Comparison of ENCODE assay signal across 20 mouse cellular contexts in the genomic region with DNA sequence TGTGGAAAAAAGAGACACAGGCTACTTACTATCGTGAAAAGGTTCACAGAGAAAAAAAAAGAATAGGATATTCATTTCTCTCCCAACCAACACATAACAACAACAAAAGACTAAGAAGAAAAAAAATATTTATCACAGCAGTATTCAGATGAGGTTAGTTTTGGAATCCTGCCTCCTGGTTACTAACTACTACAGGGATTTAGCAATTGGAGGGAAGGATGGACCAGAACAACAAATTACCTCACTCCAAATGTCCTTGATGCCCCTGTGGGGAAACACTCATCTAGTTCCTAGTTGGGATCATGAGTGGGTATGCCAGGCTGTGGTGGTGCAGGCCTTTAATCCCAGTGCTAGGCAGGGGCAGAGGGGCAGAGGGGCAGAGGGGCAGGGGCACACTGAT. TPM values are rescaled to one million over a fixed set of nuclear protein-coding genes. Genes with fewer than 3 reads are reported as not detected.
DNase-seq lines count a peak whose midpoint lies in the region; ATAC-seq and TF ChIP-seq lines count a peak whose summit lies in the region.
"Had no signal": no experiment of that assay in that cellular context is flagged by ENCODE, and none has a peak within 500 bp of the region (broad histone marks: within the 10 kb centered on the region; RNA-seq: fewer than 3 reads in every experiment).

No protein-coding gene starts in this region.

- WGBS in forebrain, postnatal 0 days = 94% methylated on average over 1 of the region's 1 CpGs
- 83% methylated on average over 1 of the region's 1 CpGs for WGBS in forebrain, embryonic 16.5 days
- WGBS in kidney, embryonic 14.5 days = 95% methylated on average over 1 of the region's 1 CpGs

- no peak overlapping the region for H3K4me3 ChIP-seq in forebrain, postnatal 0 days (ENCODE audit: low read depth, low read length)
- H3K4me3 ChIP-seq in forebrain, embryonic 16.5 days (replicated peaks; ENCODE audit: low read length) = no peak overlapping the region
- no peak overlapping the region for H3K4me3 ChIP-seq in kidney, embryonic 14.5 days (ENCODE audit: low read length)
- H3K4me3 ChIP-seq: forebrain, embryonic 12.5 days; heart, adult 2 months; heart, embryonic 10.5 days; heart, embryonic 13.5 days had no signal

- H3K4me2 ChIP-seq in forebrain, postnatal 0 days (ENCODE audit: low read depth) = no peak overlapping the region
- H3K4me2 ChIP-seq in forebrain, embryonic 16.5 days (ENCODE audit: low read length) = no peak overlapping the region
- no peak overlapping the region for H3K4me2 ChIP-seq in kidney, embryonic 14.5 days (replicated peaks; ENCODE audit: low read depth, low read length)
- H3K4me2 ChIP-seq: forebrain, embryonic 12.5 days; heart, embryonic 13.5 days; hindbrain, embryonic 14.5 days had no signal

- ATAC-seq in forebrain, postnatal 0 days = no peak
- no peak for ATAC-seq in forebrain, embryonic 16.5 days
- no peak for ATAC-seq in kidney, embryonic 14.5 days (ENCODE audit: low FRiP score, low TSS enrichment)
- ATAC-seq: activated CD4-positive, CD25-positive, alpha-beta regulatory T cell, adult 4 months; hindbrain, postnatal 0 days; inflammation-experienced regulatory T-cells, adult 6 months had no signal

- H3K27me3 ChIP-seq in forebrain, postnatal 0 days (ENCODE audit: insufficient read depth, low read length) = no peaks in the 10 kb centered on the region
- H3K27me3 ChIP-seq in forebrain, embryonic 16.5 days (replicated peaks; ENCODE audit: control insufficient read depth, insufficient read depth, low read length) = no peaks in the 10 kb centered on the region
- no peaks in the 10 kb centered on the region for H3K27me3 ChIP-seq in kidney, embryonic 14.5 days (ENCODE audit: control insufficient read depth, insufficient read depth, low read length)
- H3K27me3 ChIP-seq: forebrain, embryonic 12.5 days; heart, embryonic 13.5 days had no signal

- H3K27ac ChIP-seq in forebrain, postnatal 0 days (ENCODE audit: low read depth, low read length) = peak overlapping the region; percentile 35; the same call in 1 of the 2 replicates
- no peak overlapping the region for H3K27ac ChIP-seq in forebrain, embryonic 16.5 days (ENCODE audit: low read length)
- no peak overlapping the region for H3K27ac ChIP-seq in kidney, embryonic 14.5 days (ENCODE audit: low read depth, low read length)
- H3K27ac ChIP-seq: forebrain, embryonic 12.5 days; heart, embryonic 13.5 days; hindbrain, embryonic 14.5 days; hindbrain, postnatal 0 days had no signal

- peak; percentile 35 for DNase-seq in adrenal gland, adult 2 months
- DNase-seq in adrenal gland, adult 18-20 months (ENCODE audit: low spot score in 2 of 2) = no peak
- no peak for DNase-seq in forebrain, postnatal 0 days
- no peak for DNase-seq in kidney, postnatal 10 days
- peak; percentile 58 for DNase-seq in skeletal muscle tissue, adult 2 months (ENCODE audit: low read depth, low spot score)
- DNase-seq: adrenal gland, postnatal 25 days; cerebellum, adult 9-10 months; gastrocnemius, postnatal 36 days; heart, postnatal 14 days; heart, postnatal 4 days had no signal

- no peaks in the 10 kb centered on the region for H3K9me3 ChIP-seq in forebrain, postnatal 0 days (ENCODE audit: low read length)
- no peaks in the 10 kb centered on the region for H3K9me3 ChIP-seq in forebrain, embryonic 16.5 days (ENCODE audit: control insufficient read depth, low read length)
- H3K9me3 ChIP-seq in kidney, embryonic 14.5 days (ENCODE audit: control insufficient read depth, low read length) = no peaks in the 10 kb centered on the region
- H3K9me3 ChIP-seq: forebrain, embryonic 12.5 days; heart, embryonic 10.5 days had no signal

- no peak for TF ChIP-seq CTCF in forebrain, postnatal 0 days (IDR thresholded peaks at IDR 0.05; ENCODE audit: low read depth)

- H3K9ac ChIP-seq in forebrain, postnatal 0 days = no peak overlapping the region
- no peak overlapping the region for H3K9ac ChIP-seq in forebrain, embryonic 16.5 days (replicated peaks; ENCODE audit: low read depth, low read length)
- H3K9ac ChIP-seq in kidney, embryonic 14.5 days (ENCODE audit: low read depth, low read length) = 0 out of 2 replicates have a peak overlapping the region, but pooled peaks have one; percentile 28
- H3K9ac ChIP-seq: forebrain, embryonic 12.5 days; heart, embryonic 13.5 days; hindbrain, embryonic 14.5 days had no signal

- H3K36me3 ChIP-seq in forebrain, postnatal 0 days (ENCODE audit: insufficient read depth) = no peaks in the 10 kb centered on the region
- no peaks in the 10 kb centered on the region for H3K36me3 ChIP-seq in forebrain, embryonic 16.5 days (ENCODE audit: control insufficient read depth, insufficient read depth)
- no peaks in the 10 kb centered on the region for H3K36me3 ChIP-seq in kidney, embryonic 14.5 days (ENCODE audit: control insufficient read depth, insufficient read depth, low read length)
- H3K36me3 ChIP-seq: forebrain, embryonic 12.5 days; heart, embryonic 10.5 days; heart, embryonic 13.5 days had no signal

- peaks cover 23% of the 10 kb centered on the region for H3K4me1 ChIP-seq in forebrain, postnatal 0 days (ENCODE audit: insufficient read depth)
- H3K4me1 ChIP-seq in forebrain, embryonic 16.5 days (replicated peaks; ENCODE audit: control insufficient read depth, insufficient read depth, low read length) = peaks cover 31% of the 10 kb centered on the region
- peaks cover 39% of the 10 kb centered on the region for H3K4me1 ChIP-seq in kidney, embryonic 14.5 days (ENCODE audit: control insufficient read depth, insufficient read depth, low read length)

RNA-seq across cellular contexts. Expression of a gene that starts 33.2 kb away (rescaled TPM):
- total RNA-seq in adrenal gland, adult 2 months (2021) = 10 to 100 TPM; 25.0 to 28.6 TPM
- polyA plus RNA-seq in adrenal gland, adult 2 months (2012; rRNA removed) = 4.9 and 5.8 TPM in 2 replicates
- total RNA-seq in adrenal gland, adult 18-20 months (2021) = 10 to 100 TPM; 24.2 to 27.7 TPM
- 26.5 and 33.3 TPM in 2 replicates for total RNA-seq in forebrain, postnatal 0 days (2014; rRNA removed)
- 18.8 and 25.0 TPM in 2 replicates for polyA plus RNA-seq in forebrain, postnatal 0 days (2015; fragmentation: Nextera tagmentation; extraction: Ambion mirVana)
- polyA plus RNA-seq in forebrain, embryonic 16.5 days (2015; fragmentation: Nextera tagmentation; extraction: Ambion mirVana) = 39.9 and 41.9 TPM in 2 replicates
- 26.0 and 38.1 TPM in 2 replicates for polyA plus RNA-seq in kidney, embryonic 14.5 days (2014; fragmentation: Nextera tagmentation; extraction: Ambion mirVana)

RNA-seq across cellular contexts. Expression of a gene that starts 34.2 kb away (rescaled TPM):
- total RNA-seq in adrenal gland, adult 2 months (2021) = 10 to 100 TPM; 10.8 to 16.6 TPM
- polyA plus RNA-seq in adrenal gland, adult 2 months (2012; rRNA removed) = 4.0 and 4.8 TPM in 2 replicates
- total RNA-seq in adrenal gland, adult 18-20 months (2021) = 10 to 100 TPM; 11.6 to 14.3 TPM
- 22.5 and 28.3 TPM in 2 replicates for total RNA-seq in forebrain, postnatal 0 days (2014; rRNA removed)
- polyA plus RNA-seq in forebrain, postnatal 0 days (2015; fragmentation: Nextera tagmentation; extraction: Ambion mirVana) = 13.4 and 15.7 TPM in 2 replicates
- 36.5 and 42.2 TPM in 2 replicates for polyA plus RNA-seq in forebrain, embryonic 16.5 days (2015; fragmentation: Nextera tagmentation; extraction: Ambion mirVana)
- 2.4 and 2.8 TPM in 2 replicates for polyA plus RNA-seq in kidney, embryonic 14.5 days (2014; fragmentation: Nextera tagmentation; extraction: Ambion mirVana)

Comparison
In these comparisons a context has a peak if more than half of its experiments do, and no peak if none do; other contexts are left out.
1. DNase-seq: peak in adrenal gland, adult 2 months (single experiment) and skeletal muscle tissue, adult 2 months (single experiment); none in adrenal gland, adult 18-20 months (0 of 2), forebrain, postnatal 0 days (single experiment) and kidney, postnatal 10 days (single experiment).